Mouse (Mus musculus) spleen, adult 2 months (tissue): Measurements from ENCODE around the gene Swsap1. TPM values are rescaled to one million over a fixed set of nuclear protein-coding genes. Genes with fewer than 3 reads are reported as not detected.

Source experiments
- DNase-seq, 2 experiments: peaks; one replicate each; pipeline versions ENCODE4 v3.0.0 to v3.0.0-alpha.2; 2012 to 2021; ENCODE audit warnings: low spot score in 2 of 2, low read depth in 1 of 2
- H3K27ac ChIP-seq: fragments of 200-500 bp; 2 replicates; pipeline ENCODE4 v1.5.1; 2012; ENCODE audit warnings: low read length, inconsistent platforms; ENCODE audit not compliant: insufficient read depth
- H3K27me3 ChIP-seq: fragments of 200-500 bp; 2 replicates; pipeline ENCODE4 v1.6.1; 2012; ENCODE audit warnings: mild to moderate bottlenecking, moderate library complexity, low read length, inconsistent platforms; ENCODE audit not compliant: control insufficient read depth, insufficient read depth
- H3K36me3 ChIP-seq: fragments of 200-500 bp; 2 replicates; pipeline ENCODE4 v1.6.1; 2012; ENCODE audit warnings: mild to moderate bottlenecking, low read length, inconsistent platforms; ENCODE audit not compliant: control insufficient read depth, insufficient read depth
- H3K4me1 ChIP-seq: fragments of 200-500 bp; 2 replicates; pipeline ENCODE4 v1.6.1; 2011; ENCODE audit warnings: inconsistent platforms; ENCODE audit not compliant: control insufficient read depth, insufficient read depth, insufficient read length
- H3K4me3 ChIP-seq: fragments of 200-500 bp; 2 replicates; pipeline ENCODE4 v1.5.1; 2011; ENCODE audit warnings: mild to moderate bottlenecking, inconsistent platforms; ENCODE audit not compliant: insufficient read depth, insufficient read length; ENCODE audit errors: extremely low read depth
- CTCF ChIP-seq: fragments of 200-500 bp; IDR thresholded peaks from 2 replicates; pipeline ENCODE4 v1.5.1; 2011; ENCODE audit warnings: mild to moderate bottlenecking, inconsistent platforms; ENCODE audit not compliant: insufficient read depth, insufficient read length, insufficient replicate concordance; ENCODE audit errors: extremely low read depth
- POLR2A ChIP-seq: fragments of 200-500 bp; IDR thresholded peaks from 2 replicates; pipeline ENCODE4 v1.6.1; 2011; ENCODE audit warnings: low read depth, low read length, inconsistent platforms
- WGBS: fragments of 180-500 bp; shearing (Covaris S2); methylation state at CpG from one replicate; pipeline ENCODE4 v1.1.7; 2018; 5-methylcytosine and 5-hydroxymethylcytosine counted together
- polyA plus RNA-seq: library from polyadenylated mRNA; depleted of rRNA; stranded (reverse); fragments of >200 nt; gene quantifications from 2 replicates; pipeline ENCODE4 v1.2.3, GENCODE M21; 2012; rRNA removed

The Swsap1 gene
- polyA plus RNA-seq, result 6.5 and 7.4 TPM in 2 replicates

GRCm38 (mm10) chr9:21955570-21956281 is at the start of gene Swsap1:
Gene Swsap1 (plus strand): TSS chr9:21955755.
- Histone ChIP-seq H3K36me3 (peaks cover 2% of the 10 kb centered on the region; the same call in 1 of the 2 replicates), H3K27me3 (no peaks in the 10 kb centered on the region; the same call in 1 of the 2 replicates), H3K27ac (peak within 1 kb of the TSS; percentile 96), H3K4me1 (peaks cover 3% of the 10 kb centered on the region; the same call in 1 of the 2 replicates), H3K4me3 (peak within 1 kb of the TSS; percentile 97)
- DNase-seq, result peak; percentile 98 to 99
- TF ChIP-seq POLR2A (peak; percentile 44; the same call in 1 of the 2 replicates), CTCF (no peak)
- under 1% methylated on average over 54 of the region's 54 CpGs for WGBS

GRCm38 (mm10) chr9:21908216-21908615 is 47.3 kb upstream of the Swsap1 start:
- DNase-seq, result no peak
- no peak overlapping the region for H3K4me3 ChIP-seq
- peaks cover 10% of the 10 kb centered on the region; the same call in 1 of the 2 replicates for H3K4me1 ChIP-seq
- H3K27ac ChIP-seq, result 0 out of 2 replicates have a peak overlapping the region, but pooled peaks have one; percentile 21
- no peaks in the 10 kb centered on the region for H3K36me3 ChIP-seq
- TF ChIP-seq CTCF (no peak), POLR2A (no peak)
- WGBS, result 15% methylated on average over 11 of the region's 11 CpGs
- no peaks in the 10 kb centered on the region for H3K27me3 ChIP-seq

DNA sequence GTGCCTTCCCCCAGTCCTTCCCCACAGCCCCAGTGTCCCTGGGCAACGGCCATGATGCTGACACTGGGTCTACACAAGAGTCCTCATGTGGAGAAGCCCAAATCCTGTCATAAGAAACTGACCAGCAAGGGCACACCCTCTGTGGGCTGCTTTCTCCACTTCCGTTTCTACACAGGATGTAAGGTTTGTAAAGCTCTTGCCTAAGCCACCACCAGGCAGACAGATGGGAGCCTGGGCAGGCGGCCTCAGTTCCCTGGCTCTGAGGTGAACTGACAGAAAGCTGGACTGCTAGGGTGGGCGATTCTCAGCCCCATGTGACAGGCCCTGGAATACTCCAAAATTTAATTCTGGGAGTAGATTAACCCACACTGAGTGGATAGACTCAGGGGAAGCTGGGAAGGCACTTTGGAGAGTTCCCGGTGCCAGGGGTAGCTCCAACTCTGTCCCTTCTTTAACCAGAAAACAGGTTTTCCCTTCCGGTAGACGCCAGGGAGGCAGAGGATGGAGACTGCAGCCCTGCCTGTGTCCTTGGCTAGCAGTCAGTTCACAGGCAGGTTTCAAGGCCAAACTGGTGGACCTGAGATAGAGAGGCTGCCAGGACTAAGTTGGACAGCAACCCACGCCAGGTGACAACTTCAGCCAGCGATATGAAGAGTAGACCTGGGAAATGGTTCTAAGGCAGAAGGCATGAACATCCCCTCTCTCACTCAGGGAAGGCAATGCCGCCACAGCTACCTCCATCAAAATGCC is 45.9 kb upstream of the Swsap1 start:
- Histone ChIP-seq H3K36me3 (no peaks in the 10 kb centered on the region), H3K27ac (no peak overlapping the region), H3K4me3 (no peak overlapping the region), H3K4me1 (peaks cover 10% of the 10 kb centered on the region; the same call in 1 of the 2 replicates), H3K27me3 (no peaks in the 10 kb centered on the region)
- no peak for DNase-seq
- TF ChIP-seq POLR2A, result no peak
- TF ChIP-seq CTCF, result no peak
- 61% methylated on average over 10 of the region's 10 CpGs for WGBS

DNA sequence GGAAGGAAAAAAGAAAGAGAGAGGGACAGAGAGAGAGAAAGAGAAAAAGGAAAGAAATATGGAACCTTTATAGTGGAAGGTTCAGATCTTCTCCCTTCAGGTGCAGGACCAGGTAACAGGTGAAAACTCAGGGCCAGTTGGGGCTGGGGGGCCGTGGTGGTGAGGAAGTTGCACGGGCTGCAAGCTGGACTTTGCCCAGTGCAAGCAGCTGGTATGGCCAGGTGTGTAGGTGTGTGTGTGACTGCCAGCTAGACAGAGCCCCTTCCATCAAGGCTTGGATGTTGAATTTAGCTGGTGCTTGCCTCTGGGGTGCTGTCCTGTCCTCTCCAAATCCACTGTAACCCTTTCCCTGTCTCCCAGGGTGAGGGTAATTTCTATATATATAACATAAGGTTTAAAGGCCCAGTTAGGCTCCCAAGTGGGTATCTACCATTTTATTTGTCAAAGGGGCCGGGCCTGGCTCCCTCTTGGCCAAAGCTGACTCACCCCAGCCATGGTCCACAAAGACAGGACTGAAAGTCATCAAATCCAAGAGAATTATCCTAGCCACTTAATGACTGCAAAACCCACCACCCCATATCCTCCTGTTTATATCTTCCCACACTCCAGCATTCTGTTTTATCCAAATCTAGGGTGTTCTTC is 38.6 kb upstream of the Swsap1 start:
- no peak overlapping the region for H3K27ac ChIP-seq
- H3K4me3 ChIP-seq, result peak overlapping the region; percentile 61; the same call in 1 of the 2 replicates
- peaks cover 4% of the 10 kb centered on the region; the same call in 1 of the 2 replicates for H3K4me1 ChIP-seq
- H3K27me3 ChIP-seq, result no peaks in the 10 kb centered on the region
- no peaks in the 10 kb centered on the region for H3K36me3 ChIP-seq
- TF ChIP-seq POLR2A (no peak), CTCF (no peak)
- DNase-seq, result no peak
- WGBS, result 81% methylated on average over 3 of the region's 3 CpGs

DNA sequence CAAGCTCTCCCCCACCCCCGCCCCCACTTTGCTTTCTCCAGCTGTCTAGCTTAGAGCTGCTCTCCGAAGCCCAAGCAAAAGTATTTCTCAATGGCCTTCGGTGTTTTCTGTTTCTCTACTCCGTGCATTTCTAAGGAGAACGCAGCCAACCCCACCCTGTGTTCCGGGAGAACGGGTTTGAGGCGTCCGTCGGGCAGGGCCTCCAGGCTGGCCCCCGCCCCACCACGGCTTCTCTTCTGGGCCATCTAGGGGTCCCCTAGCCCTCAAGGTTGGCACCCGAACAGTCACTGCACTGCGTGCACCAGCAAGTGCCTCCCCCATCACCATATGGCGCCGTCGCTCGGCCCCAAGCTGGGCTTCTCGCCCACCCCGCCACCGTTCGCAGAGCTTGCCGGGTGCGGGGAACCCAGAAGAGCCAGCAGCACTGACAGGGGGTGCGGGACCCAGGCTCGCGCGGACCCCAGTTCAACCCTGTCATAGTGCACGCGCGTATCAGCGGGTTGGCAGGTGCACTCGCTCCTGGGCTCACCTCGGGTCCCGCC is 38.0 kb upstream of the Swsap1 start:
- no peak for DNase-seq
- H3K27ac ChIP-seq, result no peak overlapping the region
- 2% methylated on average over 35 of the region's 35 CpGs for WGBS

DNA sequence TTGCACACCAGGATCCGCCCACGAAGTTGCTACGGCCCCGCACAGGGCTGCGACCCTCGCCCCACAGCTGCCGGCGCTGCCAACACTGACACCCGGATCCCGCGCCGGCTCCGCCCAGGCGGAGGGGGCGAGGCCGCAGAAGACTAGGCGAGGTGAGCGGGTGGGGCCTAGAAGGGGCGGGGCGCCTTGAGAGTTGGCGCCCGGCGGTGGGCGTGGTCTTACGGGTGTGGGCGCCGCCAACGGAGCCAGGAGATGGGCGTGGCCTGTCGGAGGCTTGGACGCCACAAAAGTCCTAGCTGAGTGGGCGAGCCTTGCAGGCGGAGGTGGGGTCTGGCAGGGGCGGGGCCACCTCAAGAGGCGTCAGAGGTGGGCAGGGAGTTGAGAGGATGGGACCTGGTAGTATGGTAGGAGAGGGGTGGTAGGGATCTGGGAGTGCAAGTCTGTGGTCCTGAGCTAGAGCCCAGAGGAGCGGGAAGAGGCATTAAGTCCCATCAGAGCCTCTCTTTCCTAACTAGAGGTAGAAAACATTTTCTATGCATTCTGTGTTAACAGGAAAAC is 37.4 kb upstream of the Swsap1 start, which contains the start of gene Rab3d:
Gene Rab3d (minus strand): TSS at position 158 of the 558 bp plus-strand sequence.
- TF ChIP-seq POLR2A (no peak), CTCF (no peak)
- WGBS, result under 1% methylated on average over 36 of the region's 36 CpGs
- Histone ChIP-seq H3K27me3 (no peaks in the 10 kb centered on the region), H3K4me3 (peak within 1 kb of the TSS; percentile 61), H3K27ac (no peak within 1 kb of the TSS), H3K4me1 (peaks cover 4% of the 10 kb centered on the region; the same call in 1 of the 2 replicates), H3K36me3 (no peaks in the 10 kb centered on the region)
- peak; percentile 84 to 93 for DNase-seq

More for the DNA sequence above, 38.0 kb upstream of the Swsap1 start:
- Histone ChIP-seq H3K4me1 (peaks cover 4% of the 10 kb centered on the region; the same call in 1 of the 2 replicates), H3K4me3 (peak overlapping the region; percentile 61), H3K27me3 (no peaks in the 10 kb centered on the region), H3K36me3 (no peaks in the 10 kb centered on the region)
- TF ChIP-seq CTCF (no peak), POLR2A (no peak)
